Mouse (Mus musculus): ENCODE measurements around the gene Psma4. TPM values are rescaled to one million over a fixed set of nuclear protein-coding genes. Genes with fewer than 3 reads are reported as not detected.

The Psma4 gene
- total RNA-seq, 1 experiment from 2014 or later = 326 TPM

DNA sequence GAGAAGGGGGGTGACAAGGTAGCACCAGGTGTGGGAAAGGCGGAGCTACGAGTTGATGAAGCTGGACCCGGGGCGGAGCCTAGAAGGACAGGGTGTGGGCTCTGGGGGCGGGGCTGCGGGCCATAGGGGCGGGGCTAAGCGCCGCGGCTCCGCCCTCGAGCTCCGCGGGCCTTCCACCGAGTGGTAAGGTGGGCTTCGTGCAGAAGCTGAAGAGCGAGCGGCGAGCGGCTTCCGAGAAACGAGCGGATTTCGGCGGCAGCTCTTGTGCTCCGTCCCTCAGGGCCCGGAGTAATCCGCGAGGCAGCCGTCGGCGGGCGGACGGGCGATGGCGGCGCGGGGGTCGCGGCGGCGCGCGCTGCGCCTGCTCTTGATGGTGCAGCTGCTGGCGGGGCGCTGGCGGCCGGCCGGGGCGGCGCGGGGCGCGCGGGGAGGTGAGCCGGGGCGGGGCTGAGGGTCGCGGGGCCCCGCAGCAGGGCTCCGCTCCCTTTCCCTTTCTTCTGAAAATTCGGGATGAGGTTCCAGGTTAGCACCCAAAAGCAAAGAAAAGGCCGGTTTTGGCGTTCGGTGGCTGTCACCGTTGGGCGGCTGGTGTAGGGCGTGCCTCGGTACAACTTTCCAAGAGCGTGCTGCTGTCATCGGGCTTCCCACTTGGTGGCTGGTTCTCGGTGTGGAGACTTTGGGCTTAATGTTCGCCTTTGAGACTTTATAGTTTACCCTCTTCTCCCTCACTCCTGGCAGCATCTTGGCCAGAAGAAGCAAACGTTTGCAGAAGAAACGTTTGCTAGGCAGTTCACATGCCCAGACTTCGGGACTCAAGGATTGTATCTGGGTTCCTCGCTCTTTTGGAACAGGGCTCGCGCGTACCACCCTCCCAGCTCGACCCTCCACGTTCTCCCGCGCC is 31.0 kb downstream of the Psma4 start:
- no peak for ATAC-seq (replicated peaks; ENCODE audit: insufficient number of reproducible peaks, low FRiP score, low TSS enrichment, poor library complexity, severe bottlenecking)

DNA sequence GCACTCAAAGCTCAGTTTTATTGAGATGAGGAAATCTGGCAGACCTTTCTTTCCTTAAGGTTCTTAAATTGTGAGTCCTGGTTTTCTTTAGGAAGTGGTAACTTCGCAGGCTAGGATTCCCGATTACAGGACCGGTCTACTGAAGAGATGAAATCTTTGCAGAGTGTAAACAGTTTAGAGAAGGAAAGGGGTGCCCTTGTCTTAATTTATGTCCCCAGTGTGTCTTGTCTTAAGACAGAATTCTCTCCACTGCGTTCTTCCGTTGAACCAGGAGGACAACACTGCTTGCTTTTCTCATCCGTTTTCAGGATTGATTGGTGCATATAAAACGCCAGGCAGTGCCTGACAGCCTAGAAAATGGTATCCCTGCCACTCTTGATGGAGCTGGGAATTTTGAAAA is 31.8 kb downstream of the Psma4 start:
- ATAC-seq (replicated peaks; ENCODE audit: insufficient number of reproducible peaks, low FRiP score, low TSS enrichment, poor library complexity, severe bottlenecking) = no peak

- ATAC-seq (replicated peaks; ENCODE audit: insufficient number of reproducible peaks, low FRiP score, low TSS enrichment, poor library complexity, severe bottlenecking) = no peak
Measured at GRCm38 (mm10) chr9:54990362-54990761, 39.8 kb downstream of the Psma4 start.

DNA sequence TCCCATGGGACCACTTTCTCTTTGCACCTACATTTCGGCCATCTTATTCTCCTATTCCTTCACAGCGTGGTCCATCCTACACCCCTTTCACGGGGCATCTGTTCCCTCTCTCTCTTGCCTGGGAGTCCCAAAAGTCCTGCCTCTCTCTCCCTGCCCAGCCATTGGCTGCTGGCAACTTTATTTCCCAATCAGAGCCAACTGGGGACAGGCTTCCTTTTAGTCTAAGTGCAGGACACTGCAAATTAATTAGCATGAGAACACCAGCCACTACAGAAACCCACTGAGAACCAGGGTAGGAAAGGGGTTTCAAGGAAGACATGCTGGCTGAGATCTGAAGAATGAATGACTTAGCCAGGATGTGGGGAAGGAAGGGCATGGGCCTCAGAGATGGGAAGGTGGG is 43.8 kb downstream of the Psma4 start:
- ATAC-seq (replicated peaks; ENCODE audit: insufficient number of reproducible peaks, low FRiP score, low TSS enrichment, poor library complexity, severe bottlenecking) = no peak

DNA sequence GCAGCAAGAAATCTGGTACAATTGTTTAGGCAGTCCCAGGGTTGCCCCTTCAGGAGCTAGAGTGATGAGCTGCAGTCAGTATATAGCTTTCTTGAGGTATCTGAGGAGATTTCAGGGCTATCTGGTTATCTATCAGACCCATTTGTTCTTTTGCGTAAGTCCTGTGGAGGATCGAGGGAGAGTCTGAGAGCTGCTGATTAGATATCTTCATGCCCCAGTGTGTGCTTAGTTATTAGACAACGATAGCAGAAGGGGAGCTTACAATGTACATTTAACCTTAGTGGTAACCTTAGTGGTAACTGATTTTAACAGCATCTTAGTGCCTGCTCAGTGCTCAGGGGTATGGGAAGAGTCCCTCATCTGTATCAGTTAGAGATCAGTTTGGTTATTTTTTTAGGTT is 45.1 kb downstream of the Psma4 start:
- no peak for ATAC-seq (replicated peaks; ENCODE audit: insufficient number of reproducible peaks, low FRiP score, low TSS enrichment, poor library complexity, severe bottlenecking)

- no peak for ATAC-seq (replicated peaks; ENCODE audit: insufficient number of reproducible peaks, low FRiP score, low TSS enrichment, poor library complexity, severe bottlenecking)
Measured at GRCm38 (mm10) chr9:55003609-55004008, 53.0 kb downstream of the Psma4 start.

Other genes with a start within 250 kb of the Psma4 start
- 32.9 to 54.9 TPM (median 49.8 TPM) in 3 replicates for gene Wdr61, start 216.3 kb upstream of the Psma4 start, total RNA-seq (2017)
- gene Crabp1, start 186.0 kb upstream of the Psma4 start, total RNA-seq (2017) = not detected in 3 replicates
- 21.2 to 58.3 TPM (median 23.0 TPM) in 3 replicates for gene Ireb2, start 87.0 kb upstream of the Psma4 start, total RNA-seq (2017)
- 0.68 TPM in 1 of 3 replicates, not detected in the others for gene Hykk, start 33.5 kb upstream of the Psma4 start, total RNA-seq (2017)
- not detected in 3 replicates for gene AY074887, start 208 bp downstream of the Psma4 start, total RNA-seq (2017)
- gene Chrna5, start 30.1 kb downstream of the Psma4 start, total RNA-seq (2017) = not detected in 3 replicates
- gene Chrna3, start 75.8 kb downstream of the Psma4 start, total RNA-seq (2017) = not detected in 3 replicates
- gene Chrnb4, start 98.0 kb downstream of the Psma4 start, total RNA-seq (2017) = 0.32 TPM in 1 of 3 replicates, not detected in the others
- gene Ube2q2, start 198.1 kb downstream of the Psma4 start, total RNA-seq (2017) = 39.7 to 49.5 TPM (median 44.0 TPM) in 3 replicates